Mouse (Mus musculus): ENCODE data around the gene Mtpn.
A peak's percentile ranks its signal among the peaks of the same experiment; 100 is the strongest.

The Mtpn gene

GRCm38 (mm10) chr6:35539304-35540009 is at the start of gene Mtpn:
Mtpn (minus strand) TSS chr6:35539888.
- DNase-seq, result peak; percentile 99

GRCm38 (mm10) chr6:35568731-35569130 is 29.0 kb upstream of the Mtpn start:
- DNase-seq, result no peak

- no peak for DNase-seq
Measured at GRCm38 (mm10) chr6:35567755-35568154, 28.1 kb upstream of the Mtpn start.

GRCm38 (mm10) chr6:35559950-35560349 is 20.3 kb upstream of the Mtpn start:
- DNase-seq, result no peak

- DNase-seq, result no peak
Measured at GRCm38 (mm10) chr6:35544352-35544751, 4.7 kb upstream of the Mtpn start.

- no peak for DNase-seq
Measured at GRCm38 (mm10) chr6:35542656-35543400, 3.1 kb upstream of the Mtpn start.

GRCm38 (mm10) chr6:35540377-35540776 is 689 bp upstream of the Mtpn start:
- DNase-seq, result no peak

GRCm38 (mm10) chr6:35538757-35539303 is 858 bp downstream of the Mtpn start:
- DNase-seq, result no peak

- DNase-seq, result no peak
Measured at GRCm38 (mm10) chr6:35536021-35536420, 3.7 kb downstream of the Mtpn start.

- DNase-seq, result no peak
Measured at GRCm38 (mm10) chr6:35513362-35513761, 26.3 kb downstream of the Mtpn start.

GRCm38 (mm10) chr6:35504781-35505180 is 34.9 kb downstream of the Mtpn start:
- no peak for DNase-seq

- no peak for DNase-seq
Measured at GRCm38 (mm10) chr6:35502904-35503303, 36.8 kb downstream of the Mtpn start.

- DNase-seq, result no peak
Measured at GRCm38 (mm10) chr6:35499978-35500667, 39.6 kb downstream of the Mtpn start.

GRCm38 (mm10) chr6:35497406-35497805 is 42.3 kb downstream of the Mtpn start:
- DNase-seq, result no peak

GRCm38 (mm10) chr6:35493851-35494250 is 45.8 kb downstream of the Mtpn start:
- DNase-seq, result no peak

- no peak for DNase-seq
Measured at GRCm38 (mm10) chr6:35479651-35480335, 59.9 kb downstream of the Mtpn start.

- no peak for DNase-seq
Measured at GRCm38 (mm10) chr6:35476830-35477229, 62.9 kb downstream of the Mtpn start.

GRCm38 (mm10) chr6:35463450-35464395 is 76.0 kb downstream of the Mtpn start:
- DNase-seq, result no peak

GRCm38 (mm10) chr6:35462484-35462883 is 77.2 kb downstream of the Mtpn start:
- DNase-seq, result no peak

Data from kidney, adult 18-20 months (tissue).